Mouse (Mus musculus) cerebellum, adult 2 months (tissue): ENCODE results near the gene Tmed3. TPM values are rescaled to one million over a fixed set of nuclear protein-coding genes. Genes with fewer than 3 reads are reported as not detected.

Experiments used
- DNase-seq, 2 experiments: peaks; one replicate each; pipeline ENCODE4 v3.0.0; 2021
- H3K27ac ChIP-seq: fragments of 200-500 bp; 2 replicates; pipeline ENCODE4 v1.5.1; 2012; ENCODE audit warnings: low read length, control low read depth, inconsistent platforms; ENCODE audit not compliant: insufficient read depth
- H3K27me3 ChIP-seq: fragments of 200-500 bp; 2 replicates; pipeline ENCODE4 v1.6.1; 2012; ENCODE audit warnings: inconsistent platforms, mild to moderate bottlenecking, low read length, moderate library complexity; ENCODE audit not compliant: control insufficient read depth, insufficient read depth
- H3K4me1 ChIP-seq: fragments of 200-500 bp; 2 replicates; pipeline ENCODE4 v1.6.1; 2011; ENCODE audit warnings: low read length; ENCODE audit not compliant: control insufficient read depth, insufficient read depth
- H3K4me3 ChIP-seq: fragments of 200-500 bp; replicated peaks from 2 replicates; pipeline ENCODE3; 2011; ENCODE audit warnings: mild to moderate bottlenecking, low read depth, low read length, control low read depth; ENCODE audit not compliant: insufficient read depth
- CTCF ChIP-seq: fragments of 200-500 bp; IDR thresholded peaks from 2 replicates; pipeline ENCODE4 v1.5.1; 2011; ENCODE audit warnings: low read depth, mild to moderate bottlenecking, control low read depth, low read length, moderate library complexity, borderline replicate concordance; ENCODE audit not compliant: insufficient read depth
- POLR2A ChIP-seq: fragments of 200-500 bp; IDR thresholded peaks from 2 replicates; pipeline ENCODE4 v1.6.1; 2011; ENCODE audit warnings: low read length, control low read depth, borderline replicate concordance; ENCODE audit not compliant: insufficient read depth
- WGBS: fragments of 180-500 bp; shearing (Covaris S2); methylation state at CpG from one replicate; pipeline ENCODE4 v1.1.7; 2018; 5-methylcytosine and 5-hydroxymethylcytosine counted together
- polyA plus RNA-seq: library from polyadenylated mRNA; depleted of rRNA; stranded (reverse); fragments of >200 nt; gene quantifications from 2 replicates; pipeline ENCODE4 v1.2.3, GENCODE M21; 2012; rRNA removed

Tmed3 gene
- 42.0 and 45.0 TPM in 2 replicates for polyA plus RNA-seq

GRCm38 (mm10) chr9:89704265-89705196, at the start of gene Tmed3:
Gene Tmed3 (minus strand): TSS chr9:89705068.
- Histone ChIP-seq H3K4me3 (peak within 1 kb of the TSS; percentile 72), H3K27me3 (no peaks in the 10 kb centered on the region), H3K27ac (no peak within 1 kb of the TSS), H3K4me1 (no peaks in the 10 kb centered on the region)
- WGBS = 2% methylated on average over 52 of the region's 52 CpGs
- peak; percentile 57; the same call in 1 of the 2 replicates for TF ChIP-seq POLR2A
- no peak for TF ChIP-seq CTCF
- peak; percentile 89 to 90 for DNase-seq

GRCm38 (mm10) chr9:89740041-89740440, 35.2 kb upstream of the Tmed3 start:
- Histone ChIP-seq H3K4me3 (no peak overlapping the region), H3K4me1 (no peaks in the 10 kb centered on the region; the same call in 1 of the 2 replicates), H3K27ac (no peak overlapping the region), H3K27me3 (no peaks in the 10 kb centered on the region; the same call in 1 of the 2 replicates)
- TF ChIP-seq CTCF = no peak
- no peak for TF ChIP-seq POLR2A
- no peak for DNase-seq

- DNase-seq = peak; percentile 1 to 19
- H3K27me3 ChIP-seq = no peaks in the 10 kb centered on the region; the same call in 1 of the 2 replicates
- no peak within 1 kb of the TSS for H3K4me3 ChIP-seq
- no peaks in the 10 kb centered on the region; the same call in 1 of the 2 replicates for H3K4me1 ChIP-seq
- no peak for TF ChIP-seq POLR2A
- TF ChIP-seq CTCF = no peak
- WGBS = 2% methylated on average over 8 of the region's 8 CpGs
- no peak within 1 kb of the TSS for H3K27ac ChIP-seq
These were observed 33.4 kb upstream of the Tmed3 start, which contains the start of gene Ankrd34c for GRCm38 (mm10) chr9:89738295-89738694. Gene Ankrd34c (minus strand): TSS chr9:89738475.

- WGBS = 2% methylated on average over 6 of the region's 6 CpGs
- Histone ChIP-seq H3K27ac (no peak overlapping the region), H3K4me3 (no peak overlapping the region), H3K27me3 (no peaks in the 10 kb centered on the region; the same call in 1 of the 2 replicates), H3K4me1 (no peaks in the 10 kb centered on the region; the same call in 1 of the 2 replicates)
- DNase-seq = no peak
- no peak for TF ChIP-seq POLR2A
- TF ChIP-seq CTCF = no peak
These were observed 33.0 kb upstream of the Tmed3 start for GRCm38 (mm10) chr9:89737888-89738287.

GRCm38 (mm10) chr9:89736932-89737705, 32.3 kb upstream of the Tmed3 start:
- Histone ChIP-seq H3K4me3 (no peak overlapping the region), H3K27me3 (no peaks in the 10 kb centered on the region; the same call in 1 of the 2 replicates), H3K4me1 (no peaks in the 10 kb centered on the region; the same call in 1 of the 2 replicates), H3K27ac (no peak overlapping the region)
- WGBS = 10% methylated on average over 20 of the region's 20 CpGs
- no peak for DNase-seq
- TF ChIP-seq POLR2A (no peak), CTCF (no peak)

- DNase-seq = no peak
- H3K4me3 ChIP-seq = no peak overlapping the region
- H3K27ac ChIP-seq = no peak overlapping the region
- no peaks in the 10 kb centered on the region for H3K27me3 ChIP-seq
- no peak for TF ChIP-seq POLR2A
- 0 out of 2 replicates have a peak, but pooled peaks have one; percentile 7 for TF ChIP-seq CTCF
- 29% methylated on average over 4 of the region's 4 CpGs for WGBS
- no peaks in the 10 kb centered on the region for H3K4me1 ChIP-seq
These were observed 2.0 kb upstream of the Tmed3 start for GRCm38 (mm10) chr9:89706906-89707305.

GRCm38 (mm10) chr9:89705197-89705533, 297 bp upstream of the Tmed3 start:
- Histone ChIP-seq H3K27me3 (no peaks in the 10 kb centered on the region), H3K27ac (no peak overlapping the region), H3K4me1 (no peaks in the 10 kb centered on the region), H3K4me3 (peak overlapping the region; percentile 72)
- DNase-seq = no peak
- TF ChIP-seq CTCF (no peak), POLR2A (no peak)
- 7% methylated on average over 10 of the region's 10 CpGs for WGBS
